Mouse (Mus musculus): Measurements from ENCODE around the gene Sos2. TPM values are rescaled to one million over a fixed set of nuclear protein-coding genes. Genes with fewer than 3 reads are reported as not detected.
"Not testable (repeated sequence)": the region's sequence is repeated elsewhere in the genome, so short reads cannot be mapped to it uniquely, and the experiment has no call there.

Sos2 gene
- polyA plus RNA-seq, 1 experiment from 2014 or later: 11.3 TPM

DNA sequence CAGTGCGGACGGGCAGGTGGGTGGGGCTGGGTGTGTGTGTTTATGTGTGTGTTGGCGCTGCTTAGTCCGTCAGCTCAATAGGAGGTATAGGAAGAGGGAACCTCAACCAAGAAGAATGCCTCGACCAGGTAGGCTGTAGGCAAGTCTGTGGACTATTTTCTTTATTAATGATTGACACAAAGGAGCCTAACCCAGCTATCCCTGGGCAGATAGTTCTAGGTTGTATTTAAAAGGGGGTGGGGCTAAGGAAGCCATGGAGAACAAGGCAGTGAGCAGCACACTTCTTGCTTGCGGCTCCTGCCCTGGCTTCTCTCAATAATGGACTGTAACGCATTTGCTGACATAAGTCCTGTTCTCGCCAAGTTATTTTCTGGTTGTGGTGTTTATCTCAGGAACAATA is 32.1 kb downstream of the Sos2 start:
- peaks cover 19% of the 10 kb centered on the region for H3K36me3 ChIP-seq (ENCODE audit: control insufficient read depth, insufficient read depth, low read length)
- ATAC-seq: no peak
- no peak overlapping the region for H3K4me3 ChIP-seq (ENCODE audit: low read length)
- no peak overlapping the region for H3K27ac ChIP-seq (ENCODE audit: low read depth, low read length)
- H3K9me3 ChIP-seq (ENCODE audit: control insufficient read depth, low read length): no peaks in the 10 kb centered on the region
- H3K4me1 ChIP-seq (ENCODE audit: control insufficient read depth, insufficient read depth, low read depth, low read length): no peaks in the 10 kb centered on the region; the same call in none of the 2 replicates
- no peaks in the 10 kb centered on the region for H3K27me3 ChIP-seq (replicated peaks; ENCODE audit: control insufficient read depth, insufficient read depth, low read length)
- no peak overlapping the region for H3K4me2 ChIP-seq (ENCODE audit: low read length)
- 90% methylated on average over 8 of the region's 8 CpGs for WGBS
- no peak overlapping the region for H3K9ac ChIP-seq (ENCODE audit: low read depth, low read length)

- Histone ChIP-seq H3K4me1 (ENCODE audit: control insufficient read depth, insufficient read depth, low read depth, low read length) (no peaks in the 10 kb centered on the region; the same call in none of the 2 replicates), H3K27ac (ENCODE audit: low read depth, low read length) (no peak overlapping the region), H3K36me3 (ENCODE audit: control insufficient read depth, insufficient read depth, low read length) (peaks cover 3% of the 10 kb centered on the region; the same call in 1 of the 2 replicates), H3K9me3 (ENCODE audit: control insufficient read depth, low read length) (no peaks in the 10 kb centered on the region), H3K4me2 (ENCODE audit: low read length) (no peak overlapping the region), H3K4me3 (ENCODE audit: low read length) (no peak overlapping the region), H3K27me3 (replicated peaks; ENCODE audit: control insufficient read depth, insufficient read depth, low read length) (no peaks in the 10 kb centered on the region), H3K9ac (ENCODE audit: low read depth, low read length) (no peak overlapping the region)
- 86% methylated on average over 8 of the region's 8 CpGs for WGBS
- ATAC-seq: no peak
Measured at GRCm38 (mm10) chr12:69645821-69646616, 35.6 kb downstream of the Sos2 start.

- peaks cover 3% of the 10 kb centered on the region; the same call in 1 of the 2 replicates for H3K36me3 ChIP-seq (ENCODE audit: control insufficient read depth, insufficient read depth, low read length)
- H3K9me3 ChIP-seq (ENCODE audit: control insufficient read depth, low read length): no peaks in the 10 kb centered on the region
- ATAC-seq: no peak
- no peak overlapping the region for H3K4me2 ChIP-seq (ENCODE audit: low read length)
- no peak overlapping the region; the same call in 1 of the 2 replicates for H3K9ac ChIP-seq (ENCODE audit: low read depth, low read length)
- H3K27ac ChIP-seq (ENCODE audit: low read depth, low read length): no peak overlapping the region
- 62% methylated on average over 3 of the region's 3 CpGs for WGBS
- no peak overlapping the region for H3K4me3 ChIP-seq (ENCODE audit: low read length)
- no peaks in the 10 kb centered on the region; the same call in none of the 2 replicates for H3K4me1 ChIP-seq (ENCODE audit: control insufficient read depth, insufficient read depth, low read depth, low read length)
- no peaks in the 10 kb centered on the region for H3K27me3 ChIP-seq (replicated peaks; ENCODE audit: control insufficient read depth, insufficient read depth, low read length)
Measured at GRCm38 (mm10) chr12:69644877-69645276, 36.8 kb downstream of the Sos2 start.

DNA sequence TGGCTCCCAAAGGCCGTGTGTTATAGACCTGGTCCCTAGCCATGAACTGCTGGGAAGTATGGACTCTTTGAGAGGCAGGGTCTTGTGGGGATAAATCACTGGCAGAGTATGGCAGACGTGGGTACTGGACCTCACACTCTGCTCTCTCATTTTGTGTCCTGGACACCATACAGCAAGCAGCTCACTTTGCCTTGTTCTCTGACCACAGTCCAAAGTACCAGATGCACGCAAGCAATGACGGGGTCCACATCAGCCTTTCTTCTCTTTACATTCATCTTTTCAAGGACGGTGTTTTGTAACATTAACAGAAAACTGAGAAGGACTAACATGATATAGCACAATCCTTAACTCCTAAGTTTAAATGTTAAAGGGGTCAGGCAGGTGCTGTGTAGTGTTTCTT is 38.8 kb downstream of the Sos2 start:
- no peak overlapping the region for H3K4me2 ChIP-seq (ENCODE audit: low read length)
- H3K36me3 ChIP-seq (ENCODE audit: control insufficient read depth, insufficient read depth, low read length): peaks cover 8% of the 10 kb centered on the region
- no peak overlapping the region for H3K4me3 ChIP-seq (ENCODE audit: low read length)
- 88% methylated on average over 5 of the region's 5 CpGs for WGBS
- ATAC-seq: no peak
- H3K9me3 ChIP-seq (ENCODE audit: control insufficient read depth, low read length): no peaks in the 10 kb centered on the region
- no peak overlapping the region for H3K9ac ChIP-seq (ENCODE audit: low read depth, low read length)
- H3K27ac ChIP-seq (ENCODE audit: low read depth, low read length): no peak overlapping the region
- no peaks in the 10 kb centered on the region; the same call in none of the 2 replicates for H3K4me1 ChIP-seq (ENCODE audit: control insufficient read depth, insufficient read depth, low read depth, low read length)
- no peaks in the 10 kb centered on the region for H3K27me3 ChIP-seq (replicated peaks; ENCODE audit: control insufficient read depth, insufficient read depth, low read length)

DNA sequence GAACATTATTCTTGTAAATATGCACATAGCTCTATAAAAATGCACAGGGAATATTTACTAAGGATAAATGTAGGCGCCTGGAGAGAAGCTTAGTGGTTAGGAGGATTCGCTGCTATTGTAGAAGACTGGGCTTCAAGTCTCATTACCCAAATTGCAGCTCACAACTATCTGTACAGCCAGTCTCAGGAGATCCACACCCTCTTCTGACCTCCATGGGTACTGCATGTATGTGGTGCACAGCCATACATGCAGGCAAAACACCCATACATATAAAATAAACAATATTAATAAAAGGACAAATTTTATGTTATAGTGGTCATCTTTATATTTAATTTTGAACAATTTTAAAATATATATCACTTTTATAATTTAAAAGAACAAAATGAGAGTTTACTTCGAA is 46.9 kb downstream of the Sos2 start:
- H3K36me3 ChIP-seq (ENCODE audit: control insufficient read depth, insufficient read depth, low read length): peaks cover 7% of the 10 kb centered on the region
- H3K27me3 ChIP-seq (replicated peaks; ENCODE audit: control insufficient read depth, insufficient read depth, low read length): no peaks in the 10 kb centered on the region
- ATAC-seq: no peak
- no peak overlapping the region for H3K27ac ChIP-seq (ENCODE audit: low read depth, low read length)
- H3K4me1 ChIP-seq (ENCODE audit: control insufficient read depth, insufficient read depth, low read depth, low read length): no peaks in the 10 kb centered on the region
- H3K4me2 ChIP-seq (ENCODE audit: low read length): no peak overlapping the region
- H3K9me3 ChIP-seq (ENCODE audit: control insufficient read depth, low read length): no peaks in the 10 kb centered on the region
- no peak overlapping the region for H3K9ac ChIP-seq (ENCODE audit: low read depth, low read length)
- no peak overlapping the region for H3K4me3 ChIP-seq (ENCODE audit: low read length)
- WGBS: 91% methylated on average over 3 of the region's 3 CpGs

DNA sequence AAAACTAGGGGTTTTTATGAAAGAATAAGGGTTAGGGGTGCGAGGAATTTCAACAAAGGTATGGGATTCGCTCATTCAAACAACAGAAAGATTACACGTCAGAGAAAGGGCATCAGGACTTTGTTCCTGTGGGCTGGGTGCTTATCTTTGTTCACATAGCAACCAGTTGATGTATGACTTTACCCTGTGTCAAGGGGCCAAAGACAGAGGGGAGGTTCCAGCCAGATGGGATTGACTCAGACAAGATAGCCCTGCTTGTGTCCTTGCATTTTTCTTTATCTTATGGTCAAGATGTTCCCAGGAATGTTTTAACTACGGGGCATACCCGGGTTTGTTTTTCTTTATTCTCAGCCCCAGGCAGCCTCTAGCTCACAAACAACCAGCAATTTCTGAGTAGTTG is 63.1 kb downstream of the Sos2 start:
- ATAC-seq; H3K4me1 ChIP-seq (ENCODE audit: control insufficient read depth, insufficient read depth, low read depth, low read length); H3K27me3 ChIP-seq (replicated peaks; ENCODE audit: control insufficient read depth, insufficient read depth, low read length); H3K9ac ChIP-seq (ENCODE audit: low read depth, low read length); H3K27ac ChIP-seq (ENCODE audit: low read depth, low read length); H3K9me3 ChIP-seq (ENCODE audit: control insufficient read depth, low read length); H3K4me2 ChIP-seq (ENCODE audit: low read length); H3K4me3 ChIP-seq (ENCODE audit: low read length): not testable (repeated sequence)
- H3K36me3 ChIP-seq (ENCODE audit: control insufficient read depth, insufficient read depth, low read length): peaks cover 13% of the 10 kb centered on the region
- 88% methylated on average over 5 of the region's 5 CpGs for WGBS

GRCm38 (mm10) chr12:69604367-69604766 is 77.3 kb downstream of the Sos2 start:
- no peak for ATAC-seq

GRCm38 (mm10) chr12:69597446-69597845 is 84.2 kb downstream of the Sos2 start:
- H3K4me3 ChIP-seq (ENCODE audit: low read length): no peak overlapping the region
- H3K9ac ChIP-seq (ENCODE audit: low read depth, low read length): no peak overlapping the region
- H3K27ac ChIP-seq (ENCODE audit: low read depth, low read length): no peak overlapping the region
- no peak for ATAC-seq
- no peak overlapping the region for H3K4me2 ChIP-seq (ENCODE audit: low read length)
- no peaks in the 10 kb centered on the region for H3K9me3 ChIP-seq (ENCODE audit: control insufficient read depth, low read length)
- H3K36me3 ChIP-seq (ENCODE audit: control insufficient read depth, insufficient read depth, low read length): peaks cover 5% of the 10 kb centered on the region
- no peaks in the 10 kb centered on the region for H3K27me3 ChIP-seq (replicated peaks; ENCODE audit: control insufficient read depth, insufficient read depth, low read length)
- no peaks in the 10 kb centered on the region for H3K4me1 ChIP-seq (ENCODE audit: control insufficient read depth, insufficient read depth, low read depth, low read length)
- WGBS: 89% methylated on average over 4 of the region's 4 CpGs

More at GRCm38 (mm10) chr12:69604367-69604766, 77.3 kb downstream of the Sos2 start:
- H3K4me1 ChIP-seq (ENCODE audit: control insufficient read depth, insufficient read depth, low read depth, low read length): no peaks in the 10 kb centered on the region
- no peaks in the 10 kb centered on the region for H3K9me3 ChIP-seq (ENCODE audit: control insufficient read depth, low read length)
- H3K27ac ChIP-seq (ENCODE audit: low read depth, low read length): no peak overlapping the region
- no peaks in the 10 kb centered on the region for H3K27me3 ChIP-seq (replicated peaks; ENCODE audit: control insufficient read depth, insufficient read depth, low read length)
- WGBS: 95% methylated on average over 2 of the region's 2 CpGs
- no peak overlapping the region for H3K4me3 ChIP-seq (ENCODE audit: low read length)
- H3K9ac ChIP-seq (ENCODE audit: low read depth, low read length): no peak overlapping the region
- peaks cover 9% of the 10 kb centered on the region for H3K36me3 ChIP-seq (ENCODE audit: control insufficient read depth, insufficient read depth, low read length)
- no peak overlapping the region for H3K4me2 ChIP-seq (ENCODE audit: low read length)

GRCm38 (mm10) chr12:69593130-69593529 is 88.5 kb downstream of the Sos2 start:
- Histone ChIP-seq H3K9me3 (ENCODE audit: control insufficient read depth, low read length) (no peaks in the 10 kb centered on the region), H3K4me1 (ENCODE audit: control insufficient read depth, insufficient read depth, low read depth, low read length) (no peaks in the 10 kb centered on the region), H3K36me3 (ENCODE audit: control insufficient read depth, insufficient read depth, low read length) (peaks cover 16% of the 10 kb centered on the region), H3K27me3 (replicated peaks; ENCODE audit: control insufficient read depth, insufficient read depth, low read length) (no peaks in the 10 kb centered on the region), H3K9ac (ENCODE audit: low read depth, low read length) (no peak overlapping the region), H3K27ac (ENCODE audit: low read depth, low read length) (no peak overlapping the region), H3K4me3 (ENCODE audit: low read length) (no peak overlapping the region), H3K4me2 (ENCODE audit: low read length) (no peak overlapping the region)
- 87% methylated on average over 5 of the region's 5 CpGs for WGBS
- ATAC-seq: no peak

Measured in hindbrain, embryonic 16.5 days (tissue).